Mouse (Mus musculus): ENCODE measurements around the gene Cct2. TPM values are rescaled to one million over a fixed set of nuclear protein-coding genes. Genes with fewer than 3 reads are reported as not detected.
A peak's percentile ranks its signal among the peaks of the same experiment; 100 is the strongest.

Gene Cct2
- polyA plus RNA-seq, 1 experiment from 2014 or later = 310 TPM

GRCm38 (mm10) chr10:117072191-117072888 is 8.7 kb upstream of the Cct2 start:
- H3K27ac ChIP-seq (ENCODE audit: low read depth, low read length) = no peak overlapping the region
- no peaks in the 10 kb centered on the region for H3K9me3 ChIP-seq (ENCODE audit: control insufficient read depth, low read length)
- no peak overlapping the region for H3K4me2 ChIP-seq (replicated peaks; ENCODE audit: low read depth, low read length)
- WGBS = 90% methylated on average over 18 of the region's 18 CpGs
- no peak overlapping the region for H3K4me3 ChIP-seq (ENCODE audit: low read length)
- no peaks in the 10 kb centered on the region for H3K27me3 ChIP-seq (ENCODE audit: control insufficient read depth, insufficient read depth, low read length)
- peaks cover 41% of the 10 kb centered on the region for H3K36me3 ChIP-seq (ENCODE audit: control insufficient read depth, insufficient read depth, low read length)
- no peak for ATAC-seq (ENCODE audit: low FRiP score, low TSS enrichment)
- no peaks in the 10 kb centered on the region for H3K4me1 ChIP-seq (ENCODE audit: control insufficient read depth, insufficient read depth, low read length)
- H3K9ac ChIP-seq (ENCODE audit: low read depth, low read length) = no peak overlapping the region

- H3K36me3 ChIP-seq (ENCODE audit: control insufficient read depth, insufficient read depth, low read length) = peaks cover 23% of the 10 kb centered on the region
- no peak overlapping the region for H3K4me2 ChIP-seq (replicated peaks; ENCODE audit: low read depth, low read length)
- H3K4me3 ChIP-seq (ENCODE audit: low read length) = no peak overlapping the region
- no peaks in the 10 kb centered on the region for H3K4me1 ChIP-seq (ENCODE audit: control insufficient read depth, insufficient read depth, low read length)
- no peaks in the 10 kb centered on the region for H3K9me3 ChIP-seq (ENCODE audit: control insufficient read depth, low read length)
- H3K9ac ChIP-seq (ENCODE audit: low read depth, low read length) = no peak overlapping the region
- no peaks in the 10 kb centered on the region for H3K27me3 ChIP-seq (ENCODE audit: control insufficient read depth, insufficient read depth, low read length)
- no peak overlapping the region for H3K27ac ChIP-seq (ENCODE audit: low read depth, low read length)
- 95% methylated on average over 3 of the region's 3 CpGs for WGBS
- no peak for ATAC-seq (ENCODE audit: low FRiP score, low TSS enrichment)
Measured at GRCm38 (mm10) chr10:117069109-117069508, 5.5 kb upstream of the Cct2 start.

GRCm38 (mm10) chr10:117064076-117064475 is 462 bp upstream of the Cct2 start:
- ATAC-seq (ENCODE audit: low FRiP score, low TSS enrichment) = peak; percentile 50
- 9% methylated on average over 7 of the region's 7 CpGs for WGBS
- peak overlapping the region; percentile 79 for H3K27ac ChIP-seq (ENCODE audit: low read depth, low read length)
- H3K27me3 ChIP-seq (ENCODE audit: control insufficient read depth, insufficient read depth, low read length) = no peaks in the 10 kb centered on the region
- H3K9me3 ChIP-seq (ENCODE audit: control insufficient read depth, low read length) = no peaks in the 10 kb centered on the region
- peak overlapping the region; percentile 63 for H3K4me3 ChIP-seq (ENCODE audit: low read length)
- peak overlapping the region; percentile 43 for H3K4me2 ChIP-seq (replicated peaks; ENCODE audit: low read depth, low read length)
- H3K9ac ChIP-seq (ENCODE audit: low read depth, low read length) = peak overlapping the region; percentile 46; the same call in 1 of the 2 replicates
- H3K4me1 ChIP-seq (ENCODE audit: control insufficient read depth, insufficient read depth, low read length) = peaks cover 3% of the 10 kb centered on the region; the same call in 1 of the 2 replicates
- H3K36me3 ChIP-seq (ENCODE audit: control insufficient read depth, insufficient read depth, low read length) = peaks cover 32% of the 10 kb centered on the region

DNA sequence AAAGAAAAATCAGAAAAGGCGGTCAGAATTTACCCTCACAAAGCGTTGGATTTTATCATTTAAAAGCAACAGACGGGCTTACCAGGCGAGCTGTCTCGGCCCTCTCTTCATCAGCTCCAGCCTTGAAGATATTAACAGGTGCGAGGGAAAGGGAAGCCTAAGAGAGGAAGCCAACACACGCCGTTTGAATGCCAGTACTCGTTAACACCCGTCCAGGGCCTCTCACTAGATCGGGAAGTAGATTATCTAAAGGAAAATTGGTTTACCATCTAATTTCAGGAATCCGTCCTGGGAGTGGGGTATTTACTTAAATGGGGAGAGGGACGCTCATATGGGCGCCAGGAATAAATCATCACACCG is 740 bp downstream of the Cct2 start:
- Histone ChIP-seq H3K27ac (ENCODE audit: low read depth, low read length) (no peak overlapping the region; the same call in 1 of the 2 replicates), H3K4me2 (replicated peaks; ENCODE audit: low read depth, low read length) (peak overlapping the region; percentile 57), H3K9ac (ENCODE audit: low read depth, low read length) (peak overlapping the region; percentile 74), H3K36me3 (ENCODE audit: control insufficient read depth, insufficient read depth, low read length) (peaks cover 43% of the 10 kb centered on the region), H3K9me3 (ENCODE audit: control insufficient read depth, low read length) (no peaks in the 10 kb centered on the region), H3K4me3 (ENCODE audit: low read length) (peak overlapping the region; percentile 63), H3K4me1 (ENCODE audit: control insufficient read depth, insufficient read depth, low read length) (peaks cover 3% of the 10 kb centered on the region; the same call in 1 of the 2 replicates), H3K27me3 (ENCODE audit: control insufficient read depth, insufficient read depth, low read length) (no peaks in the 10 kb centered on the region)
- WGBS = 3% methylated on average over 15 of the region's 15 CpGs
- 0 out of 2 replicates have a peak, but pooled peaks have one; percentile 0 for ATAC-seq (ENCODE audit: low FRiP score, low TSS enrichment)

DNA sequence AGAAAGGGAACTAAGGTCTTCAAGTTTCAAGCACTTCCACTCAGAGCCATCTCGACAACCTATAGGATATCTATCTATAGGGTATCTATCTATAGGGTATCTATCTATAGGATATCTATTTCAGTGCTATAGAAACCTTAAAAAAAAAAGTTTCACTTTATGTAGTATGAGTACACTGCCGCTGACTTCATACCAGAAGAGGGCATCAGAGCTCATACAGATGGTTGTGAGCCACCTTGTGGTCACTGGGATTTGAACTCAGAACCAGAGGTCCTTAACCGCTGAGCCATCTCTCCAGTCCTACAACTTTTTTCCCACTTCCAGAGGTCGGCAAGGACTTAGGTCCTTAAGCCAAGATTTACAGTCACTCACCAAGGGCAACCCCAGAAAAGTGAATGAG is 7.9 kb downstream of the Cct2 start:
- 91% methylated on average over 4 of the region's 4 CpGs for WGBS

GRCm38 (mm10) chr10:117049961-117050597 is 13.5 kb downstream of the Cct2 start:
- Histone ChIP-seq H3K4me3 (ENCODE audit: low read length) (no peak overlapping the region), H3K4me1 (ENCODE audit: control insufficient read depth, insufficient read depth, low read length) (peaks cover 4% of the 10 kb centered on the region; the same call in 1 of the 2 replicates), H3K9me3 (ENCODE audit: control insufficient read depth, low read length) (no peaks in the 10 kb centered on the region), H3K27me3 (ENCODE audit: control insufficient read depth, insufficient read depth, low read length) (no peaks in the 10 kb centered on the region; the same call in 1 of the 2 replicates), H3K27ac (ENCODE audit: low read depth, low read length) (no peak overlapping the region), H3K4me2 (replicated peaks; ENCODE audit: low read depth, low read length) (no peak overlapping the region), H3K9ac (ENCODE audit: low read depth, low read length) (no peak overlapping the region), H3K36me3 (ENCODE audit: control insufficient read depth, insufficient read depth, low read length) (peaks cover 58% of the 10 kb centered on the region)
- ATAC-seq (ENCODE audit: low FRiP score, low TSS enrichment) = no peak
- 77% methylated on average over 4 of the region's 4 CpGs for WGBS

More for the DNA sequence above, 7.9 kb downstream of the Cct2 start:
- no peak for ATAC-seq (ENCODE audit: low FRiP score, low TSS enrichment)
- H3K4me3 ChIP-seq (ENCODE audit: low read length) = no peak overlapping the region
- H3K9me3 ChIP-seq (ENCODE audit: control insufficient read depth, low read length) = no peaks in the 10 kb centered on the region
- no peak overlapping the region for H3K27ac ChIP-seq (ENCODE audit: low read depth, low read length)
- H3K9ac ChIP-seq (ENCODE audit: low read depth, low read length) = no peak overlapping the region
- H3K36me3 ChIP-seq (ENCODE audit: control insufficient read depth, insufficient read depth, low read length) = peaks cover 99% of the 10 kb centered on the region
- no peaks in the 10 kb centered on the region for H3K27me3 ChIP-seq (ENCODE audit: control insufficient read depth, insufficient read depth, low read length)
- H3K4me1 ChIP-seq (ENCODE audit: control insufficient read depth, insufficient read depth, low read length) = peaks cover 3% of the 10 kb centered on the region; the same call in 1 of the 2 replicates
- H3K4me2 ChIP-seq (replicated peaks; ENCODE audit: low read depth, low read length) = no peak overlapping the region

DNA sequence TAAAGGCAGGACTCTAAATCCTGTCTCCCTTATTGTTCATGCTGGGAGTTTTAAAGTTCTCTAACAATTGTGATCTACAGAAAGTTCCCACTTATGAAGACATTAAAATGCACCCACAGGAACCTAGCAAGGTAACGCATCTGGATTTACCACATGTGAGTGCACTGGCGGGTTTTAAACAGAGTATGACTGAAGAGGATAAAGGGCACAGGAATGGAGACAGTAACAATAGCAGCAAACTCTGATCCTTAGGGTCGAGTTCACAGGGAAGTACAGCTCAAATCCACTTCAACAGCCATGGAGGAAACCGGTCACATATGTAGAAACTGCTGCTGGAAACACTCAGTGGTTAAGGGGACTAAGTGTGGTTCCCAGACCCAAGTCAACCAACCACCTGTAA is 14.4 kb downstream of the Cct2 start:
- no peak for ATAC-seq (ENCODE audit: low FRiP score, low TSS enrichment)
- Histone ChIP-seq H3K4me2 (replicated peaks; ENCODE audit: low read depth, low read length) (no peak overlapping the region), H3K27me3 (ENCODE audit: control insufficient read depth, insufficient read depth, low read length) (no peaks in the 10 kb centered on the region; the same call in 1 of the 2 replicates), H3K36me3 (ENCODE audit: control insufficient read depth, insufficient read depth, low read length) (peaks cover 49% of the 10 kb centered on the region), H3K9me3 (ENCODE audit: control insufficient read depth, low read length) (no peaks in the 10 kb centered on the region), H3K27ac (ENCODE audit: low read depth, low read length) (no peak overlapping the region), H3K4me3 (ENCODE audit: low read length) (no peak overlapping the region), H3K4me1 (ENCODE audit: control insufficient read depth, insufficient read depth, low read length) (peaks cover 4% of the 10 kb centered on the region; the same call in 1 of the 2 replicates), H3K9ac (ENCODE audit: low read depth, low read length) (no peak overlapping the region)
- WGBS = 76% methylated on average over 4 of the region's 4 CpGs

GRCm38 (mm10) chr10:117045175-117046056 is 18.2 kb downstream of the Cct2 start, which contains the start of gene Lrrc10:
Gene Lrrc10, plus strand, starts transcription at chr10:117045341.
- WGBS = 37% methylated on average over 40 of the region's 40 CpGs
- Histone ChIP-seq H3K27me3 (ENCODE audit: control insufficient read depth, insufficient read depth, low read length) (no peaks in the 10 kb centered on the region; the same call in 1 of the 2 replicates), H3K4me3 (ENCODE audit: low read length) (peak within 1 kb of the TSS; percentile 6; the same call in 1 of the 2 replicates), H3K36me3 (ENCODE audit: control insufficient read depth, insufficient read depth, low read length) (peaks cover 11% of the 10 kb centered on the region), H3K9ac (ENCODE audit: low read depth, low read length) (0 out of 2 replicates have a peak within 1 kb of the TSS, but pooled peaks have one; percentile 7), H3K27ac (ENCODE audit: low read depth, low read length) (no peak within 1 kb of the TSS), H3K9me3 (ENCODE audit: control insufficient read depth, low read length) (no peaks in the 10 kb centered on the region), H3K4me2 (replicated peaks; ENCODE audit: low read depth, low read length) (peak within 1 kb of the TSS; percentile 33), H3K4me1 (ENCODE audit: control insufficient read depth, insufficient read depth, low read length) (peaks cover 4% of the 10 kb centered on the region; the same call in 1 of the 2 replicates)
- no peak for ATAC-seq (ENCODE audit: low FRiP score, low TSS enrichment)

All from kidney, embryonic 14.5 days (tissue).